Comparison of ENCODE assay signal across 33 mouse cellular contexts in genomic region chr1:132449742-132450141, GRCm38 (mm10).
"Had no signal": no experiment of that assay in that cellular context is flagged by ENCODE, and none has a peak within 500 bp of the region (broad histone marks: within the 10 kb centered on the region; RNA-seq: fewer than 3 reads in every experiment).

No protein-coding gene starts in this region.

- DNase-seq: heart, postnatal 10 days; heart, postnatal 14 days; heart, postnatal 36 days; heart, postnatal 4 days; kidney, adult 11 months; kidney, adult 18-20 months; kidney, adult 2 months; kidney, adult 8-10 months; kidney, adult 9 months; kidney, postnatal 10 days; kidney, postnatal 14 days; kidney, postnatal 25 days; kidney, postnatal 36 days; layer of hippocampus, adult 9-11 months; layer of hippocampus, postnatal 36 days had no signal

- H3K27me3 ChIP-seq: heart, embryonic 12.5 days; heart, embryonic 13.5 days; heart, embryonic 15.5 days; hindbrain, embryonic 12.5 days; hindbrain, embryonic 13.5 days; hindbrain, embryonic 15.5 days; intestine, embryonic 15.5 days; kidney, embryonic 15.5 days had no signal

- H3K4me3 ChIP-seq: heart, embryonic 10.5 days; heart, embryonic 12.5 days; heart, embryonic 13.5 days; heart, embryonic 15.5 days; hindbrain, embryonic 10.5 days; hindbrain, embryonic 12.5 days; hindbrain, embryonic 13.5 days; hindbrain, embryonic 15.5 days; intestine, embryonic 15.5 days; kidney, embryonic 15.5 days; layer of hippocampus, adult 2 months had no signal

- H3K36me3 ChIP-seq: intestine, embryonic 15.5 days had no signal

- H3K4me1 ChIP-seq: heart, embryonic 10.5 days; heart, embryonic 12.5 days; heart, embryonic 13.5 days; heart, embryonic 15.5 days; hindbrain, embryonic 10.5 days; hindbrain, embryonic 12.5 days; hindbrain, embryonic 13.5 days; hindbrain, embryonic 15.5 days; intestine, embryonic 15.5 days; kidney, embryonic 15.5 days had no signal

- ATAC-seq: hindbrain, embryonic 16.5 days; hindbrain, postnatal 0 days; inflammation-experienced regulatory T-cells, adult 6 months; intestine, embryonic 15.5 days; intestine, embryonic 16.5 days; intestine, postnatal 0 days had no signal

- H3K9me3 ChIP-seq: heart, embryonic 10.5 days; heart, embryonic 12.5 days; heart, embryonic 13.5 days; heart, embryonic 15.5 days; hindbrain, embryonic 10.5 days; hindbrain, embryonic 12.5 days; hindbrain, embryonic 13.5 days; hindbrain, embryonic 15.5 days; intestine, embryonic 15.5 days; kidney, embryonic 15.5 days had no signal

- H3K27ac ChIP-seq: heart, embryonic 10.5 days; heart, embryonic 13.5 days; heart, embryonic 15.5 days; hindbrain, embryonic 10.5 days; hindbrain, embryonic 12.5 days; hindbrain, embryonic 13.5 days; hindbrain, embryonic 14.5 days; hindbrain, embryonic 15.5 days; hindbrain, postnatal 0 days; intestine, embryonic 15.5 days; kidney, embryonic 15.5 days; kidney, postnatal 0 days; layer of hippocampus, adult 2 months had no signal
